Mouse (Mus musculus): ENCODE data around the gene Slc7a11. TPM values are rescaled to one million over a fixed set of nuclear protein-coding genes. Genes with fewer than 3 reads are reported as not detected.
"Not testable (repeated sequence)": the region's sequence is repeated elsewhere in the genome, so short reads cannot be mapped to it uniquely, and the experiment has no call there.

The Slc7a11 gene
- total RNA-seq (2021), result 10 to 100 TPM; 16.3 to 17.8 TPM

DNA sequence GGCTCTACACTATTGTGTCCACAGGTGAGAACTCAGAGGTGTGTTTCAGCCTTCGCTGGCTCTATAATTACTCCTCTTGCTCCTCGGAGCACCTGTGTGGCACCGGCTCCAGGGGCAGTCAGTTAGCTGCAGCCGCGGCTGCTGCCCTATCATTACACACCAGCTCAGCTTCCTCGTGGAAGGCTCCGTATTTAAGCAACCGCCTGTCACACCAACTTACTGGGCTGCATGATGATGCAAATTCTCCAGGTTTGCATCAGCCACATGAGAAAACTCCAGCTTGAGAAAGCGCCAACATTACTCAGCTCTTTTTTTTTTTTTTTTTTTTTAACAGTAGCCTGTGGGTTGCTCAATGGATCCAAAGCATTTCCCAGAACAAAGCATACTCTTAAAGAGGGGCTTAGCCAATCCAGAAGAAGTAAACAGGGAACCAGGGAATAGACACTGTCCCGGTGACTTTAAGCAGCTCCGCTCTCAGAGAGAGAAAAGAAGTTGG lies at the start of gene Slc7a11:
Slc7a11 (minus strand) TSS at position 194 of the 496 bp plus-strand sequence.
- peak; percentile 5 for DNase-seq
- intact Hi-C loops (cut with DNase I), result no loop called here

- DNase-seq, result no peak
- intact Hi-C loops (cut with DNase I), result no loop called here
Measured at GRCm38 (mm10) chr3:50491678-50492077, 48.3 kb upstream of the Slc7a11 start.

DNA sequence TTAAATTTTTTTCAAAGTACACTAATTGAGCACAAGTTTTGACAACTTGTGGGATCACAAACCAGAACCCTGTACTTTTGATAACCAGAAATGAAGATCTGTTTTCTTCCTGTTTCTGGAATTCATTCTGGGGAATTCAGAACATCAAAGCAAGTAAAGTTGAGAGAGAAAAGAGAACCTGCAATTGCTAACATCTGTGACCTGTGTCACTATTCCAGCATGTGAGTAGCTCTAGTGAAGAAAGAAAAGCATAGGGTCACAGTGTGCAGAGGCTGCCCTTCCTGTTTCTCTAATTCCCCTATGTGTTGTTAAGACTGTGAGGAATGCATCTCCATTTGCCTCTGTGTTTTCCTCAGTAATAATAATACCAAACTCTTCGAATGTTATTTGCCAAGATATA lies 40.7 kb upstream of the Slc7a11 start:
- DNase-seq, result no peak
- intact Hi-C loops (cut with DNase I), result no loop called here

- intact Hi-C loops (cut with DNase I), result no loop called here
- DNase-seq, result no peak
Measured at GRCm38 (mm10) chr3:50462223-50462622, 18.8 kb upstream of the Slc7a11 start.

DNA sequence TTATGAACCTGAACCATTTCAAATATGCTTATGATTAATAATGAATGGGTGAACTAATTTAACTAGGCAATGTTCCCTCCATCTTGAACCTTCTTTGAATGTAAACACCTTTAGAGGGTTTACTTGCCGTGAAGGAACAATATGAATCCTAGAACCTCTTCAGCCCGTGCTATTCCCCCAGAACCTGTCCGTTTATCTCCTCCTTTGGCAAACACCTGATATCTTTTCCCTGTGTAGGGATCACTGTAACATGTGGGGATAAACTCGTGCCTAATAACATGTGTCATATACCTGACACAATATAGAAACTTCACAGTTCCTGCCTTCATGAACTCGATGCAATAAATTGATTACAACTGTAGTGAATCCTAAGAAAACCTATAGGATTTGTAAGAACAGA lies 13.7 kb upstream of the Slc7a11 start:
- DNase-seq, result no peak
- intact Hi-C loops (cut with DNase I), result no loop called here

GRCm38 (mm10) chr3:50456564-50456963 lies 13.2 kb upstream of the Slc7a11 start:
- DNase-seq, result no peak
- intact Hi-C loops (cut with DNase I), result no loop called here

DNA sequence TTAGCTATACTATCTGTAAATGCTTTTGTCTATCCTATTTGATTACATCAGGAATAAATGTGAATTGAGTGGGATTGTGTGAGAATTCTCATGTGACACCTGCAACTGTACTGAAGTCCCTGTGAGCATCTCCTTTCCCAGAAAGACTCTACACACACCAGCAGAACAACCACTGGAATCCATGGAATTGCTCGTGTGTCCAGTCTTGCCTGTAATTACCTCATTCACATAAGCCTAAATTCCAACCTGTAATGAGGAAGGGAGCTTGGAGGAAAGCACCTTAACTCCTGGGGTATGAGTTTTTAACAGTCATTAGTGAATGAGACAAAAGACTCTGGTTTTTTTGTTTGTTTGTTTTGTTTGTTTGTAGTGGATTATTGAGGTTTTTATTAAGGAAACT lies 12.6 kb upstream of the Slc7a11 start:
- intact Hi-C loops (cut with DNase I), result no loop called here
- no peak for DNase-seq

DNA sequence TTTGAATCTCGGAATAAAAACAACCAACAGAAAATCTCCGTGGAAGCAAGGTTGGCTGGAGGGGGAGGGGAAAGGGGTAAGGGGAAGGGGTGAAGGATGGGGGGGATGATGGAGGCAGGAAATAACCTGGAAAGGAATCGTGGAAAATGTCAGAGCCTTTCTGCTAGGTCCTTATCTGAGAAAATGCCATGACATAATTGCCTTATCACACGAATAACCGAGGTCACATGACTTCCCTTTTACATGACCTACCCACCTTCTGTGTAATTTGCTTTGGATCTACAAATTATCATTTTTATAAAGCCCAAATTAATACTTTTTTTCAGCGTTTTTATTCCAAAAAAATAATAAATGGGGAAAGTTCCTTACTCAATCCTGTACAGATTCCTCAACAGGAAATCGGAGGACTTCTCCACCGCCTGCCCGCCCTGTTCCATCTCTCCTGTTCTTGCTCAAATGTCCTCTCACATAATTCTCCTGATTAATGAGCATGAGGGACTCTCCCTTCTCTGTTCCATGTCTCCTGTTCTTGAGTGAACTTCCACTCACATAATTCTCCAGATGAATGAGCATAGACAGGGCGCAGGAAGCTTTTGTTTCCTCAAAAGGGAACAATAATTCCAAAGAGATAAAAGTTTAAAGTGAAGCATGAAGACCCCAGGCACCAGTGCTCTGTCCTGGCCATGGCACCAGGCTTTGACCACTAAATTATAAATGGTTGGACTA lies 1.8 kb upstream of the Slc7a11 start:
- intact Hi-C loops (cut with DNase I), result no loop called here
- no peak for DNase-seq

DNA sequence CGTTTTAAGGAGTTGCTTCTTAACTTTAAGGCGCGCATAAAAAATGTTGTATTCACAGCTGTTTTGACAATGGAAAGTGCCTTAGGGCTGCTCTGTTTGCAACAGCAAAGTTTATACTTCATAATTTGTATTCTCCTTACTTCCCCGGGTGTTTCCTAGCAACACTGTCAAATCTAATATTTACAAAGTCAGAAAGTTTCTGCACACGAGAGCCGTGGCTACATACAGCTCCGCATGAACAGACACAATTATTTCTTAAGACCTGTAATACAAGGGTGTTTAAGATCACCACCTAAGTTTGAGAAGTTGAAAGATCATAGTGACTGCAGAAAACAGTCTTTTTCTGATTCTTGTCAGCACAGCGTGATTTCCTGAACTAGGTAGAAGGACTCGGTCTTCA lies 528 bp upstream of the Slc7a11 start:
- intact Hi-C loops (cut with DNase I), result no loop called here
- DNase-seq, result no peak

GRCm38 (mm10) chr3:50442341-50443292 lies 797 bp downstream of the Slc7a11 start:
- DNase-seq, result no peak
- intact Hi-C loops (cut with DNase I), result no loop called here

DNA sequence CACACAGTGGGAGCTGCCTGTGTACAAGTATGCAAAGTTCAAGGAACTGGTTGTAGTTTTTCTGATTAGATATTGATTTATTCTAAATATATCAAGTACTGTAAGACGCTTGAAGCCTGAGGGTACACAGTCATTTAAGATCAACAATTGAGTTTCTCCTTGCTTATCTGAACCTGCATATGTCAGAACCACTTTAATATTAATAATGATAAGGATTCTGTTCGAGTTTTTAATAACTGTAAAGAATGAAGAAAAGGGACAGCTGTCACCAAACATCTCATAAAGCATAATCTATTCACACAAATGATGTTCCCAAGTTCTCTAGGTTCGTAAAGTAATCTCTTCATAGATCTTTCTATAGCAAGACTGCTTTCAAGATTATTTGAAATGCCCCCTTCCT lies 2.1 kb downstream of the Slc7a11 start:
- intact Hi-C loops (cut with DNase I), result no loop called here
- DNase-seq, result no peak

DNA sequence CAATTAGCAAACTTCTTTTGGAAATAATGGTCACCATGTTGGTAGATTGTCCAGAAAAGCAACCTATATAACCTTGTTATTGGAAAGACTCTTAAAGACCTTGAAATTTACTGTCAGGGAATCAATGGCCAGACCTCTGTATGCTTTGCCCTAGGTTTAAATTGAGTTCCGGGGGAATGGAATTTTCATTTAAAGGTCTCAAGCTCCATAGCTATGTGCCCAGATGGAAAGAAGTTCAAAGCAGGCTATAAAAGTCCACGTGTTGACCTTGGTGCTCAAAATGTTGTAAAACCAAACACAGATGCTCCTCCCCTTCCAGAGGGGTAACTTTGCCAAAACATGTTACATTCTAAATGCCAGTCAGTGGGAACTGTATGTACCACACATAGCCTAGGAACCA lies 3.0 kb downstream of the Slc7a11 start:
- intact Hi-C loops (cut with DNase I), result no loop called here

DNA sequence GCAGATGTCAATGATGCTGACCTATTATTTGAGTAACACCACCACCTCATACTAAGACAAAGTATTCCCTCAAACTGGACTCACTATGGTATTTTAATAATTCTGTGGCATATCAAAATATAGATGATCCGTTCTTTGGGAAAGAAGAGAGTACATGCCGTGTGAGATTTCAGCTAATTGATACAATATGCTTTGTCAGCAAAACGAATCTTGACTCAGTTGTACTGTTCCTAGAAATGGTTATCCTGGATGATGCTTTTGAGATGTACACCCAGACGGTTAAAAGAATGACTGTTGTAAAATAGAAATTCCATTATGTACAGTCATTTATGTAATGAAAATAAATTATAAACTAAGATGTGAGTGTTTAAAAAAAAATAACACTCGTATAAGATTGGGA lies 4.0 kb downstream of the Slc7a11 start:
- DNase-seq, result no peak
- intact Hi-C loops (cut with DNase I), result no loop called here

More for the DNA sequence above, 3.0 kb downstream of the Slc7a11 start:
- no peak for DNase-seq

GRCm38 (mm10) chr3:50438520-50439253 lies 4.7 kb downstream of the Slc7a11 start:
- intact Hi-C loops (cut with DNase I), result no loop called here
- no peak for DNase-seq

GRCm38 (mm10) chr3:50438081-50438480 lies 5.3 kb downstream of the Slc7a11 start:
- intact Hi-C loops (cut with DNase I), result not testable (repeated sequence)

GRCm38 (mm10) chr3:50436409-50436808 lies 7.0 kb downstream of the Slc7a11 start:
- intact Hi-C loops (cut with DNase I), result not testable (repeated sequence)

More at GRCm38 (mm10) chr3:50438081-50438480, 5.3 kb downstream of the Slc7a11 start:
- not testable (repeated sequence) for DNase-seq

DNA sequence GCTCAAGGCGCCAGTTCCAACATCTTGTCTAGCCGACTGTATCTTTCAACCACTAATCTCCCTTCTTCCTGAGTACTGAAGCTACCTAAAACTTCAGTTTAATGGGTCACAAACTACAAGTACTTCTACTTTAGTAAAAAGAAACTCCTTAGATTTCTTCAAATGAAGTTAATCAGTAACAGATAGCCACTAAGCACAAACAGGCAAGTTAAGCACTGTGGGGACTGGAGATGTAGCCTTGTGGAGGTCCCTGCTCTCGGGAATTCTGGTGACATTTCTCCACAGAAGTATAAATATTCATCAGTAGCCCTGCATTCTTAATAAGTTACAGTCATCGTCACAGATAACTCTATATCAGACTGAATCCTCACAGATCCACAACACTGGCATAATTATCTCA lies 9.6 kb downstream of the Slc7a11 start:
- no peak for DNase-seq
- intact Hi-C loops (cut with DNase I), result no loop called here

More at GRCm38 (mm10) chr3:50436409-50436808, 7.0 kb downstream of the Slc7a11 start:
- DNase-seq, result not testable (repeated sequence)

DNA sequence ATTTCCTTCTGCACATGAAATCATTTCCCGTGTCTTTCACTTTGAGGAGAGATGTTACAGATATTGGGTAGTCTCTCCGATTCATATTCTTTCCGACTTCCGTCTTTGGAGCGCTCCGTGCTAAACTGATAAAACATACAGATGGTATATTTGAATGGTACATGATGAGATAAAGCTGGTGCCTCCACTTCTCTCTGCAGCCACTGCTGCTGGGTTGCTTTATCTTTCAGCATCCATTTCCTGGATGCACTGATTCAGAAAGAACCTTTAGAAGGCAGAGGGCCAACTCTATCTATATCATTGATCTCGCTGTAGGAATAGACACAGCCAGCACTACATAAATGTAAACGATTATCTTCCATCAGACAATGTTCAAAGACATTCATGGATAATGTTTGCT lies 12.6 kb downstream of the Slc7a11 start:
- DNase-seq, result no peak
- intact Hi-C loops (cut with DNase I), result no loop called here

DNA sequence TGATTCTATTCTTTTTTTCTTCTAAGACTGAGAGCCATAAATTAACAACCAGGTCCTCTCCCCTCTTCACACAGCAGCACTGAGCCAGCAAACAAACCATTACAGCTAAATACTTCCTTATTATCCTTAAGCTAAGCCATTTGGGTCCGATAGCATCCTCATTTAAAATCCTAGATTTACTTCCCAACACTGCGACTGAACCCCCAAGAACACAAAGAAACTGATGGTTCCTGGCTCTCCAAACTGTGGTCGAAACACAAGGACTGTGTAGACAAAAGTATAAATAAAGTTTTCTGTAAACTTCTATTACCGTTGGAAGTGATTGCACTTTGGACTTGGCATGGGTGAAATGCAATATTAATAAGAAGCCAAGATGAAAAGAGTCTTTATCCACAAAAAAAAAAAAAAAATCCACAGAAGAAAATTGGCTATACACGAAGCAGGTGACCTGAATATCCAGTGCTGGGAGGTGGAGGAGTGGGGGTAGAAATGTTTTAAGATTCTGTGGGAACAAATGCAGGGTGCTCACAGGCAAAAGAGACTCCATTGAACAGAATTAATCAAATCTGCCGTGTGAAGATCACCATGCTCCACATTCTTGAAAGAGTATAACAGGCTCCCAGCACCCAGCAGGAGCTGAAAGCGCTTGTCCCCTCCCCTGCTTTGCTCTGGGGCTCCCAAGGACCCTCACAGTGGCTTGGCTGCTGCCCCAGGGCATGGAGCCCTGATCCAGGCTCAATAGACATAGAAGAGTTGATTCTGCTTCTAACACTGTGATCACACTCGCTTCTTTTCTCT lies 21.7 kb downstream of the Slc7a11 start:
- peak; percentile 68 for DNase-seq
- intact Hi-C loops (cut with DNase I), result no loop called here

- no peak for DNase-seq
- intact Hi-C loops (cut with DNase I), result no loop called here
Measured at GRCm38 (mm10) chr3:50419161-50419560, 24.3 kb downstream of the Slc7a11 start.
